Mouse (Mus musculus) megakaryocyte, embryonic 14.5 days (primary cell): ENCODE measurements at regions not wholly inside any gene's neighbourhood (a gene's known extent, or its start where the extent isn't known, plus 50 kb on each side); places are given as distances from the start of the nearest gene placed in this dataset.

Source experiments
- FLI1 ChIP-seq: IDR thresholded peaks from 2 replicates; pipeline ENCODE4 v1.6.1; 2012; ENCODE audit warnings: low read length, inconsistent platforms, mixed read lengths
- GATA1 ChIP-seq: IDR thresholded peaks from 3 replicates; pipeline ENCODE4 v1.6.1; 2012; ENCODE audit warnings: mixed read lengths, low read length, inconsistent platforms, borderline replicate concordance

GRCm38 (mm10) chr7:73612752-73613092, 71.1 kb upstream of the Chd2 start:
- TF ChIP-seq GATA1 (no peak), FLI1 (no peak)
